Mouse (Mus musculus): ENCODE measurements around the gene E2f4. TPM values are rescaled to one million over a fixed set of nuclear protein-coding genes. Genes with fewer than 3 reads are reported as not detected.

The E2f4 gene
- polyA plus RNA-seq, 1 experiment from 2014 or later = 266 TPM

- H3K9ac ChIP-seq (ENCODE audit: low read depth, low read length) = peak overlapping the region; percentile 47; the same call in 1 of the 2 replicates
- no peaks in the 10 kb centered on the region for H3K9me3 ChIP-seq (ENCODE audit: control insufficient read depth, low read length)
- WGBS = 81% methylated on average over 9 of the region's 9 CpGs
- DNase-seq (ENCODE audit: low spot score) = no peak
- H3K4me1 ChIP-seq (replicated peaks; ENCODE audit: control insufficient read depth, insufficient read depth, low read length) = peaks cover 29% of the 10 kb centered on the region
- no peak overlapping the region for H3K4me3 ChIP-seq (ENCODE audit: low read depth, low read length)
- H3K36me3 ChIP-seq (ENCODE audit: control insufficient read depth, insufficient read depth, low read length) = peaks cover 32% of the 10 kb centered on the region
- peak overlapping the region; percentile 50 for H3K4me2 ChIP-seq
- ATAC-seq (replicated peaks; ENCODE audit: low FRiP score) = 0 out of 2 replicates have a peak, but pooled peaks have one; percentile 28
- no peaks in the 10 kb centered on the region for H3K27me3 ChIP-seq (replicated peaks; ENCODE audit: control insufficient read depth, insufficient read depth, low read length)
- H3K27ac ChIP-seq (ENCODE audit: low read depth, low read length) = peak overlapping the region; percentile 65
These were observed 16.3 kb downstream of the E2f4 start for GRCm38 (mm10) chr8:105313622-105314402.

- H3K9ac ChIP-seq (ENCODE audit: low read depth, low read length) = no peak overlapping the region
- H3K4me1 ChIP-seq (replicated peaks; ENCODE audit: control insufficient read depth, insufficient read depth, low read length) = peaks cover 41% of the 10 kb centered on the region
- H3K27ac ChIP-seq (ENCODE audit: low read depth, low read length) = no peak overlapping the region
- no peak for DNase-seq (ENCODE audit: low spot score)
- no peak overlapping the region for H3K4me3 ChIP-seq (ENCODE audit: low read depth, low read length)
- no peak for ATAC-seq (replicated peaks; ENCODE audit: low FRiP score)
- no peak overlapping the region for H3K4me2 ChIP-seq
- H3K9me3 ChIP-seq (ENCODE audit: control insufficient read depth, low read length) = no peaks in the 10 kb centered on the region
- 93% methylated on average over 18 of the region's 18 CpGs for WGBS
- H3K27me3 ChIP-seq (replicated peaks; ENCODE audit: control insufficient read depth, insufficient read depth, low read length) = no peaks in the 10 kb centered on the region
- peaks cover 30% of the 10 kb centered on the region for H3K36me3 ChIP-seq (ENCODE audit: control insufficient read depth, insufficient read depth, low read length)
These were observed 17.8 kb downstream of the E2f4 start for GRCm38 (mm10) chr8:105315073-105315769.

GRCm38 (mm10) chr8:105317941-105318340 lies 20.5 kb downstream of the E2f4 start:
- 87% methylated on average over 4 of the region's 4 CpGs for WGBS
- Histone ChIP-seq H3K9ac (ENCODE audit: low read depth, low read length) (no peak overlapping the region), H3K27ac (ENCODE audit: low read depth, low read length) (no peak overlapping the region), H3K9me3 (ENCODE audit: control insufficient read depth, low read length) (no peaks in the 10 kb centered on the region), H3K4me1 (replicated peaks; ENCODE audit: control insufficient read depth, insufficient read depth, low read length) (peaks cover 33% of the 10 kb centered on the region), H3K36me3 (ENCODE audit: control insufficient read depth, insufficient read depth, low read length) (peaks cover 20% of the 10 kb centered on the region), H3K4me3 (ENCODE audit: low read depth, low read length) (no peak overlapping the region), H3K27me3 (replicated peaks; ENCODE audit: control insufficient read depth, insufficient read depth, low read length) (no peaks in the 10 kb centered on the region), H3K4me2 (no peak overlapping the region)
- ATAC-seq (replicated peaks; ENCODE audit: low FRiP score) (no peak), DNase-seq (ENCODE audit: low spot score) (no peak)

GRCm38 (mm10) chr8:105318662-105319190 lies 21.3 kb downstream of the E2f4 start:
- H3K9ac ChIP-seq (ENCODE audit: low read depth, low read length) = no peak overlapping the region
- H3K27ac ChIP-seq (ENCODE audit: low read depth, low read length) = 0 out of 2 replicates have a peak overlapping the region, but pooled peaks have one; percentile 38
- peaks cover 30% of the 10 kb centered on the region for H3K4me1 ChIP-seq (replicated peaks; ENCODE audit: control insufficient read depth, insufficient read depth, low read length)
- H3K9me3 ChIP-seq (ENCODE audit: control insufficient read depth, low read length) = no peaks in the 10 kb centered on the region
- H3K4me3 ChIP-seq (ENCODE audit: low read depth, low read length) = no peak overlapping the region
- H3K36me3 ChIP-seq (ENCODE audit: control insufficient read depth, insufficient read depth, low read length) = peaks cover 15% of the 10 kb centered on the region
- DNase-seq (ENCODE audit: low spot score) = no peak
- H3K4me2 ChIP-seq = no peak overlapping the region
- ATAC-seq (replicated peaks; ENCODE audit: low FRiP score) = no peak
- 78% methylated on average over 11 of the region's 11 CpGs for WGBS
- no peaks in the 10 kb centered on the region for H3K27me3 ChIP-seq (replicated peaks; ENCODE audit: control insufficient read depth, insufficient read depth, low read length)

- DNase-seq (ENCODE audit: low spot score) = no peak
- Histone ChIP-seq H3K36me3 (ENCODE audit: control insufficient read depth, insufficient read depth, low read length) (peaks cover 2% of the 10 kb centered on the region; the same call in 1 of the 2 replicates), H3K4me2 (peak overlapping the region; percentile 56), H3K27me3 (replicated peaks; ENCODE audit: control insufficient read depth, insufficient read depth, low read length) (no peaks in the 10 kb centered on the region), H3K9me3 (ENCODE audit: control insufficient read depth, low read length) (no peaks in the 10 kb centered on the region), H3K4me1 (replicated peaks; ENCODE audit: control insufficient read depth, insufficient read depth, low read length) (peaks cover 42% of the 10 kb centered on the region), H3K9ac (ENCODE audit: low read depth, low read length) (peak overlapping the region; percentile 50; the same call in 1 of the 2 replicates), H3K4me3 (ENCODE audit: low read depth, low read length) (peak overlapping the region; percentile 28), H3K27ac (ENCODE audit: low read depth, low read length) (peak overlapping the region; percentile 84)
- WGBS = 45% methylated on average over 4 of the region's 4 CpGs
- peak; percentile 84 for ATAC-seq (replicated peaks; ENCODE audit: low FRiP score)
These were observed 25.7 kb downstream of the E2f4 start for GRCm38 (mm10) chr8:105323183-105323582.

- WGBS = 1% methylated on average over 12 of the region's 12 CpGs
- no peak for DNase-seq (ENCODE audit: low spot score)
- H3K4me1 ChIP-seq (replicated peaks; ENCODE audit: control insufficient read depth, insufficient read depth, low read length) = peaks cover 29% of the 10 kb centered on the region
- no peaks in the 10 kb centered on the region for H3K27me3 ChIP-seq (replicated peaks; ENCODE audit: control insufficient read depth, insufficient read depth, low read length)
- ATAC-seq (replicated peaks; ENCODE audit: low FRiP score) = peak; percentile 16
- peak overlapping the region; percentile 79 for H3K9ac ChIP-seq (ENCODE audit: low read depth, low read length)
- H3K4me2 ChIP-seq = peak overlapping the region; percentile 91
- no peaks in the 10 kb centered on the region for H3K9me3 ChIP-seq (ENCODE audit: control insufficient read depth, low read length)
- peak overlapping the region; percentile 67 for H3K4me3 ChIP-seq (ENCODE audit: low read depth, low read length)
- peaks cover 18% of the 10 kb centered on the region for H3K36me3 ChIP-seq (ENCODE audit: control insufficient read depth, insufficient read depth, low read length)
- peak overlapping the region; percentile 86 for H3K27ac ChIP-seq (ENCODE audit: low read depth, low read length)
These were observed 28.2 kb downstream of the E2f4 start for GRCm38 (mm10) chr8:105325641-105326093.

- WGBS = under 1% methylated on average over 36 of the region's 36 CpGs
- Histone ChIP-seq H3K4me3 (ENCODE audit: low read depth, low read length) (peak within 1 kb of the TSS; percentile 67), H3K9me3 (ENCODE audit: control insufficient read depth, low read length) (no peaks in the 10 kb centered on the region), H3K9ac (ENCODE audit: low read depth, low read length) (peak within 1 kb of the TSS; percentile 79), H3K4me2 (peak within 1 kb of the TSS; percentile 91), H3K4me1 (replicated peaks; ENCODE audit: control insufficient read depth, insufficient read depth, low read length) (peaks cover 29% of the 10 kb centered on the region), H3K27ac (ENCODE audit: low read depth, low read length) (peak within 1 kb of the TSS; percentile 86), H3K36me3 (ENCODE audit: control insufficient read depth, insufficient read depth, low read length) (peaks cover 22% of the 10 kb centered on the region), H3K27me3 (replicated peaks; ENCODE audit: control insufficient read depth, insufficient read depth, low read length) (no peaks in the 10 kb centered on the region)
- peak; percentile 96 for DNase-seq (ENCODE audit: low spot score)
- ATAC-seq (replicated peaks; ENCODE audit: low FRiP score) = peak; percentile 84
These were observed 28.7 kb downstream of the E2f4 start, which contains the start of the genes Lrrc29 and Tmem208 for GRCm38 (mm10) chr8:105326141-105326672. TSS of gene Lrrc29 (minus strand) at chr8:105326278. TSS of gene Tmem208 (plus strand) at chr8:105326354.

GRCm38 (mm10) chr8:105326968-105327367 lies 29.5 kb downstream of the E2f4 start:
- Histone ChIP-seq H3K27me3 (replicated peaks; ENCODE audit: control insufficient read depth, insufficient read depth, low read length) (no peaks in the 10 kb centered on the region), H3K4me3 (ENCODE audit: low read depth, low read length) (peak overlapping the region; percentile 67), H3K9ac (ENCODE audit: low read depth, low read length) (peak overlapping the region; percentile 79), H3K9me3 (ENCODE audit: control insufficient read depth, low read length) (no peaks in the 10 kb centered on the region), H3K27ac (ENCODE audit: low read depth, low read length) (peak overlapping the region; percentile 86), H3K4me1 (replicated peaks; ENCODE audit: control insufficient read depth, insufficient read depth, low read length) (peaks cover 25% of the 10 kb centered on the region), H3K4me2 (peak overlapping the region; percentile 91), H3K36me3 (ENCODE audit: control insufficient read depth, insufficient read depth, low read length) (peaks cover 28% of the 10 kb centered on the region)
- DNase-seq (ENCODE audit: low spot score) = no peak
- ATAC-seq (replicated peaks; ENCODE audit: low FRiP score) = no peak
- 25% methylated on average over 6 of the region's 6 CpGs for WGBS

All from liver, embryonic 11.5 days (tissue).